Mouse (Mus musculus): ENCODE measurements around the gene Bnipl. TPM values are rescaled to one million over a fixed set of nuclear protein-coding genes. Genes with fewer than 3 reads are reported as not detected.

The Bnipl gene
- polyA plus RNA-seq, 1 experiment from 2014 or later, result 0.29 TPM

- Histone ChIP-seq H3K4me2 (no peak overlapping the region), H3K36me3 (peaks cover 22% of the 10 kb centered on the region), H3K4me3 (replicated peaks) (no peak overlapping the region), H3K9ac (replicated peaks) (no peak overlapping the region), H3K27ac (replicated peaks) (no peak overlapping the region), H3K9me3 (replicated peaks) (no peaks in the 10 kb centered on the region), H3K4me1 (peaks cover 24% of the 10 kb centered on the region), H3K27me3 (replicated peaks) (no peaks in the 10 kb centered on the region)
- WGBS, result 89% methylated on average over 7 of the region's 7 CpGs
- no peak for ATAC-seq (ENCODE audit: low FRiP score)
Measured at GRCm38 (mm10) chr3:95286510-95286909, 35.5 kb upstream of the Bnipl start.

- H3K9me3 ChIP-seq (replicated peaks), result no peaks in the 10 kb centered on the region
- no peak overlapping the region for H3K4me3 ChIP-seq (replicated peaks)
- WGBS, result 72% methylated on average over 5 of the region's 5 CpGs
- H3K27ac ChIP-seq (replicated peaks), result no peak overlapping the region
- H3K4me1 ChIP-seq, result peaks cover 24% of the 10 kb centered on the region
- peaks cover 19% of the 10 kb centered on the region for H3K36me3 ChIP-seq
- no peak for ATAC-seq (ENCODE audit: low FRiP score)
- no peaks in the 10 kb centered on the region for H3K27me3 ChIP-seq (replicated peaks)
- no peak overlapping the region for H3K9ac ChIP-seq (replicated peaks)
- no peak overlapping the region for H3K4me2 ChIP-seq
Measured at GRCm38 (mm10) chr3:95286011-95286410, 35.0 kb upstream of the Bnipl start.

GRCm38 (mm10) chr3:95285390-95285789, 34.4 kb upstream of the Bnipl start:
- no peaks in the 10 kb centered on the region for H3K27me3 ChIP-seq (replicated peaks)
- 95% methylated on average over 5 of the region's 5 CpGs for WGBS
- ATAC-seq (ENCODE audit: low FRiP score), result no peak
- peaks cover 15% of the 10 kb centered on the region for H3K36me3 ChIP-seq
- no peaks in the 10 kb centered on the region for H3K9me3 ChIP-seq (replicated peaks)
- no peak overlapping the region for H3K4me3 ChIP-seq (replicated peaks)
- no peak overlapping the region for H3K27ac ChIP-seq (replicated peaks)
- no peak overlapping the region for H3K9ac ChIP-seq (replicated peaks)
- H3K4me1 ChIP-seq, result peaks cover 30% of the 10 kb centered on the region
- H3K4me2 ChIP-seq, result no peak overlapping the region

- peak overlapping the region; percentile 76 for H3K4me2 ChIP-seq
- ATAC-seq (ENCODE audit: low FRiP score), result no peak
- 0 out of 2 replicates have a peak overlapping the region, but pooled peaks have one; percentile 56 for H3K4me3 ChIP-seq (replicated peaks)
- WGBS, result 85% methylated on average over 12 of the region's 12 CpGs
- no peak overlapping the region for H3K9ac ChIP-seq (replicated peaks)
- H3K36me3 ChIP-seq, result peaks cover 15% of the 10 kb centered on the region
- no peak overlapping the region for H3K27ac ChIP-seq (replicated peaks)
- no peaks in the 10 kb centered on the region for H3K9me3 ChIP-seq (replicated peaks)
- no peaks in the 10 kb centered on the region for H3K27me3 ChIP-seq (replicated peaks)
- H3K4me1 ChIP-seq, result peaks cover 34% of the 10 kb centered on the region
Measured at GRCm38 (mm10) chr3:95284501-95285281, 33.7 kb upstream of the Bnipl start.

GRCm38 (mm10) chr3:95284062-95284461, 33.1 kb upstream of the Bnipl start:
- no peaks in the 10 kb centered on the region for H3K9me3 ChIP-seq (replicated peaks)
- peak overlapping the region; percentile 76 for H3K4me2 ChIP-seq
- H3K4me3 ChIP-seq (replicated peaks), result peak overlapping the region; percentile 56
- H3K27me3 ChIP-seq (replicated peaks), result no peaks in the 10 kb centered on the region
- H3K4me1 ChIP-seq, result peaks cover 36% of the 10 kb centered on the region
- H3K36me3 ChIP-seq, result peaks cover 15% of the 10 kb centered on the region
- peak overlapping the region; percentile 86 for H3K27ac ChIP-seq (replicated peaks)
- ATAC-seq (ENCODE audit: low FRiP score), result no peak
- WGBS, result 9% methylated on average over 1 of the region's 1 CpGs
- peak overlapping the region; percentile 60 for H3K9ac ChIP-seq (replicated peaks)

GRCm38 (mm10) chr3:95283589-95283941, 32.6 kb upstream of the Bnipl start:
- Histone ChIP-seq H3K27me3 (replicated peaks) (no peaks in the 10 kb centered on the region), H3K4me1 (peaks cover 36% of the 10 kb centered on the region), H3K4me3 (replicated peaks) (peak overlapping the region; percentile 56), H3K27ac (replicated peaks) (peak overlapping the region; percentile 86), H3K36me3 (peaks cover 11% of the 10 kb centered on the region), H3K9me3 (replicated peaks) (no peaks in the 10 kb centered on the region), H3K9ac (replicated peaks) (peak overlapping the region; percentile 60), H3K4me2 (peak overlapping the region; percentile 76)
- WGBS, result 2% methylated on average over 7 of the region's 7 CpGs
- ATAC-seq (ENCODE audit: low FRiP score), result no peak

- H3K36me3 ChIP-seq, result peaks cover 7% of the 10 kb centered on the region
- ATAC-seq (ENCODE audit: low FRiP score), result peak; percentile 69
- peak overlapping the region; percentile 60 for H3K9ac ChIP-seq (replicated peaks)
- H3K4me1 ChIP-seq, result peaks cover 36% of the 10 kb centered on the region
- H3K9me3 ChIP-seq (replicated peaks), result no peaks in the 10 kb centered on the region
- H3K4me2 ChIP-seq, result peak overlapping the region; percentile 76
- under 1% methylated on average over 51 of the region's 51 CpGs for WGBS
- peak overlapping the region; percentile 56 for H3K4me3 ChIP-seq (replicated peaks)
- no peaks in the 10 kb centered on the region for H3K27me3 ChIP-seq (replicated peaks)
- peak overlapping the region; percentile 86 for H3K27ac ChIP-seq (replicated peaks)
Measured at GRCm38 (mm10) chr3:95282865-95283588, 32.0 kb upstream of the Bnipl start.

GRCm38 (mm10) chr3:95282381-95282864, 31.4 kb upstream of the Bnipl start:
- no peaks in the 10 kb centered on the region for H3K9me3 ChIP-seq (replicated peaks)
- 0% methylated on average over 11 of the region's 11 CpGs for WGBS
- peaks cover 36% of the 10 kb centered on the region for H3K4me1 ChIP-seq
- peak overlapping the region; percentile 56 for H3K4me3 ChIP-seq (replicated peaks)
- peak overlapping the region; percentile 76 for H3K4me2 ChIP-seq
- H3K36me3 ChIP-seq, result 0 out of 2 replicates have a peak, but pooled peaks cover under 1% of the 10 kb centered on the region
- ATAC-seq (ENCODE audit: low FRiP score), result peak; percentile 13; the same call in 1 of the 2 replicates
- peak overlapping the region; percentile 86 for H3K27ac ChIP-seq (replicated peaks)
- H3K27me3 ChIP-seq (replicated peaks), result no peaks in the 10 kb centered on the region
- H3K9ac ChIP-seq (replicated peaks), result peak overlapping the region; percentile 60

GRCm38 (mm10) chr3:95281216-95282126, 30.5 kb upstream of the Bnipl start, which contains the start of the genes Mindy1 and Prune1:
Mindy1 (plus strand) TSS chr3:95281345.
Prune1 (minus strand) TSS chr3:95282076.
- ATAC-seq (ENCODE audit: low FRiP score), result peak; percentile 90
- no peaks in the 10 kb centered on the region for H3K27me3 ChIP-seq (replicated peaks)
- peak within 1 kb of the TSS; percentile 75 for H3K9ac ChIP-seq (replicated peaks)
- no peaks in the 10 kb centered on the region for H3K36me3 ChIP-seq
- H3K4me1 ChIP-seq, result peaks cover 36% of the 10 kb centered on the region
- peak within 1 kb of the TSS; percentile 76 for H3K4me2 ChIP-seq
- WGBS, result under 1% methylated on average over 53 of the region's 53 CpGs
- H3K9me3 ChIP-seq (replicated peaks), result no peaks in the 10 kb centered on the region
- H3K27ac ChIP-seq (replicated peaks), result peak within 1 kb of the TSS; percentile 86
- H3K4me3 ChIP-seq (replicated peaks), result peak within 1 kb of the TSS; percentile 59

GRCm38 (mm10) chr3:95280747-95281146, 29.8 kb upstream of the Bnipl start:
- H3K4me1 ChIP-seq, result peaks cover 36% of the 10 kb centered on the region
- no peaks in the 10 kb centered on the region for H3K36me3 ChIP-seq
- H3K27me3 ChIP-seq (replicated peaks), result no peaks in the 10 kb centered on the region
- H3K9me3 ChIP-seq (replicated peaks), result no peaks in the 10 kb centered on the region
- H3K4me2 ChIP-seq, result peak overlapping the region; percentile 76
- no peak for ATAC-seq (ENCODE audit: low FRiP score)
- peak overlapping the region; percentile 59 for H3K4me3 ChIP-seq (replicated peaks)
- 19% methylated on average over 8 of the region's 8 CpGs for WGBS
- H3K27ac ChIP-seq (replicated peaks), result peak overlapping the region; percentile 86
- H3K9ac ChIP-seq (replicated peaks), result peak overlapping the region; percentile 75

GRCm38 (mm10) chr3:95277149-95277551, 26.2 kb upstream of the Bnipl start:
- 92% methylated on average over 1 of the region's 1 CpGs for WGBS
- no peaks in the 10 kb centered on the region for H3K9me3 ChIP-seq (replicated peaks)
- ATAC-seq (ENCODE audit: low FRiP score), result no peak
- no peak overlapping the region for H3K27ac ChIP-seq (replicated peaks)
- no peak overlapping the region for H3K4me2 ChIP-seq
- no peak overlapping the region for H3K9ac ChIP-seq (replicated peaks)
- no peaks in the 10 kb centered on the region for H3K36me3 ChIP-seq
- peaks cover 12% of the 10 kb centered on the region for H3K4me1 ChIP-seq
- H3K4me3 ChIP-seq (replicated peaks), result no peak overlapping the region
- H3K27me3 ChIP-seq (replicated peaks), result no peaks in the 10 kb centered on the region
